Mouse (Mus musculus): ENCODE results near the gene Smagp.

- TF ChIP-seq POLR2A (IDR thresholded peaks at IDR 0.05; ENCODE audit: borderline replicate concordance, insufficient read depth, low read length) (no peak), CTCF (IDR thresholded peaks at IDR 0.05; ENCODE audit: borderline replicate concordance, insufficient read depth, low read depth, low read length) (no peak)
Observed at GRCm38 (mm10) chr15:100667871-100668545, 31.3 kb upstream of the Smagp start.

Measured in cerebellum, adult 2 months (tissue).